Comparison of ENCODE assay signal across 25 mouse cellular contexts in genomic region chr7:98793811-98794210, GRCm38 (mm10). TPM values are rescaled to one million over a fixed set of nuclear protein-coding genes. Genes with fewer than 3 reads are reported as not detected.
A peak's percentile ranks its signal among the peaks of the same experiment; 100 is the strongest.
DNase-seq lines count a peak whose midpoint lies in the region; ATAC-seq and TF ChIP-seq lines count a peak whose summit lies in the region.
"Had no signal": no experiment of that assay in that cellular context is flagged by ENCODE, and none has a peak within 500 bp of the region (broad histone marks: within the 10 kb centered on the region; RNA-seq: fewer than 3 reads in every experiment).

No protein-coding gene starts in this region.

- TF ChIP-seq EP300 in heart, adult 2 months (IDR thresholded peaks at IDR 0.05; ENCODE audit: insufficient read depth, low read depth, low read length): no peak
- TF ChIP-seq EP300 in lung, postnatal 0 days (IDR thresholded peaks at IDR 0.05): no peak

- no peak for TF ChIP-seq CTCF in heart, adult 2 months (IDR thresholded peaks at IDR 0.05)
- TF ChIP-seq CTCF in lung, postnatal 0 days (IDR thresholded peaks at IDR 0.05): no peak

- H3K79me2 ChIP-seq in heart, adult 2 months (replicated peaks; ENCODE audit: control insufficient read depth, insufficient read depth, low read length): no peaks in the 10 kb centered on the region

- H3K4me3 ChIP-seq in heart, adult 2 months: no peak overlapping the region
- H3K4me3 ChIP-seq in lung, postnatal 0 days (ENCODE audit: low read depth, low read length): no peak overlapping the region
- H3K4me3 ChIP-seq: embryonic facial prominence, embryonic 10.5 days; embryonic facial prominence, embryonic 12.5 days; forebrain, embryonic 10.5 days; forebrain, embryonic 12.5 days had no signal

- peak; percentile 38; the same call in 1 of the 2 replicates for ATAC-seq in lung, postnatal 0 days
- no peak for ATAC-seq in erythroid progenitor cell, adult 5-6 weeks (replicated peaks; ENCODE audit: low FRiP score, poor library complexity, severe bottlenecking)
- ATAC-seq: activated CD4-positive, CD25-positive, alpha-beta regulatory T cell, adult 4 months; CD4-positive, CD25-positive, alpha-beta regulatory T cell, adult 4 months; forebrain, embryonic 14.5 days; forebrain, embryonic 16.5 days; Patski had no signal

- peak overlapping the region; percentile 26 for H3K27ac ChIP-seq in heart, adult 2 months
- no peak overlapping the region for H3K27ac ChIP-seq in lung, postnatal 0 days (ENCODE audit: low read length)
- H3K27ac ChIP-seq: embryonic facial prominence, embryonic 10.5 days; embryonic facial prominence, embryonic 12.5 days; forebrain, embryonic 10.5 days; forebrain, embryonic 12.5 days had no signal

- H3K4me1 ChIP-seq in heart, adult 2 months (ENCODE audit: control insufficient read depth, insufficient read depth, low read length): peaks cover 4% of the 10 kb centered on the region
- no peaks in the 10 kb centered on the region for H3K4me1 ChIP-seq in lung, postnatal 0 days (ENCODE audit: insufficient read depth, low read depth, low read length)

- no peaks in the 10 kb centered on the region for H3K36me3 ChIP-seq in heart, adult 2 months (ENCODE audit: control insufficient read depth, insufficient read depth, low read length)
- H3K36me3 ChIP-seq in lung, postnatal 0 days (ENCODE audit: insufficient read depth, low read length): no peaks in the 10 kb centered on the region
- H3K36me3 ChIP-seq: embryonic facial prominence, embryonic 10.5 days; embryonic facial prominence, embryonic 12.5 days; forebrain, embryonic 10.5 days; forebrain, embryonic 12.5 days; G1E had no signal

- H3K4me2 ChIP-seq in lung, postnatal 0 days (replicated peaks; ENCODE audit: low read depth, low read length): no peak overlapping the region
- H3K4me2 ChIP-seq: embryonic facial prominence, embryonic 12.5 days; forebrain, embryonic 12.5 days had no signal

- no peaks in the 10 kb centered on the region for H3K27me3 ChIP-seq in heart, adult 2 months (ENCODE audit: control insufficient read depth, insufficient read depth, low read length)
- no peaks in the 10 kb centered on the region for H3K27me3 ChIP-seq in lung, postnatal 0 days (replicated peaks; ENCODE audit: insufficient read depth, low read length)
- H3K27me3 ChIP-seq: embryonic facial prominence, embryonic 12.5 days; Patski had no signal

- no peak overlapping the region for H3K9ac ChIP-seq in heart, adult 2 months (ENCODE audit: low read depth, low read length)
- no peak overlapping the region for H3K9ac ChIP-seq in lung, postnatal 0 days (replicated peaks; ENCODE audit: low read depth)
- H3K9ac ChIP-seq: embryonic facial prominence, embryonic 12.5 days; forebrain, embryonic 12.5 days had no signal

- no peaks in the 10 kb centered on the region for H3K9me3 ChIP-seq in lung, postnatal 0 days (ENCODE audit: low read length)
- H3K9me3 ChIP-seq: embryonic facial prominence, embryonic 10.5 days; embryonic facial prominence, embryonic 12.5 days; forebrain, embryonic 10.5 days; forebrain, embryonic 12.5 days; G1E had no signal

- intact Hi-C loops in heart, adult 2 months (cut with DNase I): no loop called here
- intact Hi-C loops in heart, postnatal 10 days (cut with DNase I): no loop called here

- DNase-seq in adrenal gland, adult (ENCODE audit: inconsistent age in 2 of 2, low spot score in 1 of 2): peak; percentile 33 to 72
- no peak for DNase-seq in adrenal gland, postnatal 14 days
- no peak for DNase-seq in heart, adult 2 months
- DNase-seq in heart, postnatal 10 days: no peak
- DNase-seq in lung, postnatal 0 days (ENCODE audit: low spot score): no peak
- no peak for DNase-seq in lung, postnatal 10 days
- DNase-seq: adrenal gland, adult 2 months; adrenal gland, postnatal 10 days; B cell, adult 2 months; cerebellum, adult 11-12 months; cerebellum, adult 2 months; cerebellum, adult 9-10 months; cerebellum, postnatal 10 days; cerebellum, postnatal 25 days had no signal

- 49% methylated on average over 5 of the region's 5 CpGs for WGBS in heart, adult 2 months
- WGBS in lung, postnatal 0 days: 54% methylated on average over 5 of the region's 5 CpGs

- TF ChIP-seq POLR2A in heart, adult 2 months (IDR thresholded peaks at IDR 0.05; ENCODE audit: insufficient read depth, low read depth, low read length): no peak

RNA-seq across cellular contexts. Expression of gene Wnt11, which starts 41.1 kb away (rescaled TPM):
- 1.8 and 7.4 TPM in 2 replicates for total RNA-seq in adrenal gland, postnatal 14 days (2021)
- total RNA-seq in heart, adult 2 months (2021): 1 to 10 TPM; 4.8 to 7.3 TPM
- 6.2 and 9.0 TPM in 2 replicates for polyA plus RNA-seq in heart, adult 2 months (2012; rRNA removed)
- 1 to 10 TPM; 2.5 to 2.6 TPM for total RNA-seq in heart, postnatal 10 days (2021)
- polyA plus RNA-seq in lung, postnatal 0 days (2015; fragmentation: Nextera tagmentation; extraction: Ambion mirVana): 10.5 and 11.8 TPM in 2 replicates
- not detected in 2 replicates for total RNA-seq in erythroid progenitor cell, adult 5-6 weeks (2015; ENCODE audit: low replicate concordance)
- total RNA-seq in erythroid progenitor cell, adult 5-6 weeks (2017; ENCODE audit: low replicate concordance): not detected in 2 replicates
- total RNA-seq: G1E had no signal
- polyA plus RNA-seq: activated CD4-positive, CD25-positive, alpha-beta regulatory T cell, adult 4 months; CD4-positive, CD25-positive, alpha-beta regulatory T cell, adult 4 months; G1E had no signal

Comparison
In these comparisons a context has a peak if more than half of its experiments do, and no peak if none do; other contexts are left out.
1. DNase-seq: peak in adrenal gland, adult (2 of 2); none in adrenal gland, postnatal 14 days (single experiment), heart, adult 2 months (0 of 2), heart, postnatal 10 days (0 of 2), lung, postnatal 0 days (single experiment) and lung, postnatal 10 days (single experiment).